Mouse (Mus musculus): ENCODE measurements around the gene Galp.

Galp gene

GRCm38 (mm10) chr7:6196790-6197189 lies at the start of gene Galp:
Galp (plus strand) TSS chr7:6197090.
- DNase-seq, result no peak

DNA sequence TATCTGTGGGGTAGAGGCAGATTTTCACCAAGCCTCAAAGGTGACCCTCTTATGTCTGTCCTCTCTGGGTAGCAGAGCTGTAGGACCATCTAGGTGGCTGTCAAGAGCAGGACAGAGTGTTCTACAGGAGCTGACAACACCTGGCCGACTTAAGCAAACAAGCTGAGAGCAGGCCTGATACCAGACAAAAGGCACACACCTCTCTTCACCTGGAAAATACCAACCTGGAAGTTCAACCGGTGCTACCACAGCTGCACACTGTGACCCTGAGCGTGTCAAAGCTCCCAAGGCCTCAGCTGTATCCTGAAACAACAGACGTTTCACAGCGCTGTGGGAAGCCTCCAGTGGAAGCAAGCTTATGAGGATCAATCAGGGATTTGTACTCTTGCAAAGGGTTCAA lies 49.2 kb upstream of the Galp start:
- DNase-seq, result no peak

DNA sequence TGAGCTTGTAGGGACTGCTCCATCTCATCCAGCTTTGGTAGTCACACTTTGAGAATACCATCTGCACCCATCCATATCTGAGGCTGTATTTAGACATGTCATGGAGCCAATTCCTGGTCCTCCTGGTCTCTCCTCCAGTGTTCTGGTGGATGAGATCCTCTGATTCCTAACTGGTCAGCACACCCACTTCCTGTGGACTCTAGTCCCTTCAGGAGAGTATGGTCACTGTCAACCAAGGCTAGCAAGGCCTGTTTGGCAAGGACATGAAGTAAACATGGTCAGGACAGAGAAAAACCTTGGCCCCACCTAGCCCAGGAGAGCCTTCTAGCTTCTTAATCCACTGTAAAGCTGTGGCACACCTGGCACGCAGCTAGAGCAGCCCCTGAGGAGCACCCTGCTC lies 45.6 kb upstream of the Galp start:
- DNase-seq, result no peak

- no peak for DNase-seq
Measured at GRCm38 (mm10) chr7:6152036-6152435, 44.9 kb upstream of the Galp start.

GRCm38 (mm10) chr7:6153131-6153530 lies 43.8 kb upstream of the Galp start:
- no peak for DNase-seq

DNA sequence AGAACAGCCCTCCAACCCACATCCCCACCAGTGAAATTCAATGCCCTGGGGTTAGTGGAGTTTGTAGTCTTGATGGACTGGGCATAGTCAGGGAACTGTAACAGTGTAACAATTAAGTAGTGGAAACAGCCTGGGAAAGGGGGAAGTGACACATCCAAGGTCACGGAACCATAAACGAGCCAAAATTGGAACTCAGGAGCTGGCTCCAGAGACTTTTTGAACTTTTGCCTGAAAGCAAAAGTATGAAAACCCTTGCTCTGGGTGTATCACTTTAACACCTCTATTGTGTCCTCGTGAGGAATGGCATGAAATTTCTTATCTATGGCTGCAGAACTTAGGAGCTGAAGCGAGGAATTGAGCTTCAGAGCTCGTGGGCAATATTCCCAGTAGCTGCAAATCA lies 42.7 kb upstream of the Galp start:
- no peak for DNase-seq

DNA sequence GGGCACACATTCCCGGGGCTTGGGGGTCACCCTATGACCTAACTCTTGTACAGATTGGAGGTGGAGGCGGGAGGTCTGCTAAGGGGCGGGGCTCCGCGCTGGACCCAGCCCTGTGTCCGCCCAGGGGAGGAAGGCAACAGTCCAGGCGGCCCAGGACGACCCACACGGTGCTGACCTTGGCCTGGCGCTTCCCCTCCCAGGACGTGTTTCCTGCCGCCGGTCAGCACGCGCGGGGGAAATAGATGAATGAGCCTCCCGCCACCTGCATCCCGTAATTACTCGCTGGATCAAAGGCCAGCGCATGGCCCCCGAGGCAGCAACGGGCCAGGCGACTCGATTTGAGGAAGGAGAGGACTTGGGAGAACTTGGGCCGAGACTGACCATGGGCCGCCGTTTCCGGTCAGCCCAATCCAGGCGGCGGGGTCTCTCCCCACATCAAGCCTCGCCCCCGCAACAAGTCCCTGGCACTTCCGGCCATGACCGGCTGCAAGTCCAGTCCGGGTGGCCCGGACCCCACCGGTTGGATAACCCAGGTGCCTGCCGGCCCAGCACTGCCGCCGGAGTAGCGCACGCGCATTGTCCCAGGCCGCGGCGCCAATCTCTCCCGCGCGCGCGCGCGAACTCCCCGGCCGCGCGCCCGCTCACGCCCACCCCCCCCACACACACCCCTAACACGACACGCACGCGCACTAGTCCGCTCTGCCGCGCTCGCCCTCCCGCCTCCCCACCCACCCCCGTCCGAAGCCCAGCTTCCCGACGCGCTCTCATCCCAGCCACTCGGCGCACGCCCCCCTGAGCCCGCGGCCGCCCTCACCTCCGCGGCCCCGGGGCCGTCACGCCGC lies 41.6 kb upstream of the Galp start:
- DNase-seq, result peak; percentile 92 to 94

- peak; percentile 96 to 98 for DNase-seq
Measured at GRCm38 (mm10) chr7:6155901-6156411, 40.9 kb upstream of the Galp start, which contains the start of gene Zfp787. Zfp787 (minus strand) TSS chr7:6155997.

DNA sequence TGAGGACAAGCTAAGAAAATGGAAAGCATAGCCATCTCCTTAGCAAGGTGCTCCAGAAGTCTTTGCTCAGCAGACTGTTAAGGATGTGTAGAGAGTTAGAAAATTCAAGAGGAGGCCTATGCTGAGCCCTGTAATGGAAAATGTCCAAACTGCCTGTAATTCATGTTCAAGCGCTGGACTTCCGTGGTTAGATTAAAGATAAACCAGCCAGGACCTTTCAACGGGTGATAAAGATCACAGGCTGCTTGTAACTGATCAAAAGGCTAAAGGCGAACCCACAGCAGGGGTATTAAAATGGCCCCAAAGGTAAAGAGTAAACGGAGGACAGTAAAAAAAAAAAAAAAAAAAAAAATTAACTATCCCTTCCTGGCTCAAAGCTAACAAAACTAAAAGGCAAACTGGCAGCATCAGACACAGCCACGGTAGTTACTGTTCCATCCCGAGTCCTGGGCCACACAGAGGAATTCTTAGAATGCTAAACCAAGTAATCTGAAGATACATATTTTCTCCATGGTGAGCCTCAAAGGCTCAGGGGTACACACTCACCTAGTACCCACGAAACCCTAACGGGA lies 39.9 kb upstream of the Galp start:
- peak; percentile 60 to 87 for DNase-seq

DNA sequence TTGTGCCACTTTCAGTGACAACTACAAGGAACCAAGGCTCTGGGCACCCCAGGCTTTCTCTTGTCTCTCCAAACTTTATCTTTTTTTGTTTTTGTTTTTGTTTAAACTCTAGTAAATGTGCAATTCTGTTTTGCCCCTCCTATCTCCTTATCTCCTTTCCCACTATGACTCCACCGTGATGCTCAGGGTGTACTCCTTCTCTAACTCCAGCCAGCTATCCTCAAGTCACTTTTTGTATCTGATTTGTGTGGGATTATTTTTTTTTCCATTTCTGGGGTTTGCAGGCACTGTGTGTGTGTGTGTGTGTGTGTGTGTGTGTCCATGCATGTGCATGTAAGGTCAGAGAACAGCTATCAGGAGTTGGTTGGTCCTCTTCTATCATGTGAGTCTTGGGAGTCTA lies 39.4 kb upstream of the Galp start:
- no peak for DNase-seq

GRCm38 (mm10) chr7:6159604-6160003 lies 37.3 kb upstream of the Galp start:
- no peak for DNase-seq

GRCm38 (mm10) chr7:6161541-6161940 lies 35.3 kb upstream of the Galp start:
- no peak for DNase-seq

DNA sequence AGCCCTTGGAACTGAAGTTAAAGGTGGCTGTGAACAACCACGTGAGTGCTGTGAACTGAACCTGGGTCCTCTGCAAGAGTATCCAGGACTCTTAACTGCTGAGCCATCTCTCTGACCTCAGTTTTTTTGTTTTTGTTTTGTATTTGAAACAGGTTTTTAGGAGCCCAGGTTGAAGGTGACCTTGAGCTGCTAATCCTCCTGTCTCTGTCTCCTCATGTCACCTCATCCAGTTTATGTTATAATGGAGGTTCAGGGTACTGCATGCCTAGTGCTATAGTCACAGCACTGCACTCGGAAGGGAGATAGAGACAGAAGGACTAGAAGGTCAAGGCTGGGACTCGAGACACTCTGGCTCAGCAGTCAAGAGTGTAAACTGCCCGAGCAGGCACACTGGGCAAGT lies 34.7 kb upstream of the Galp start:
- DNase-seq, result no peak

GRCm38 (mm10) chr7:6164671-6165070 lies 32.2 kb upstream of the Galp start:
- DNase-seq, result no peak

DNA sequence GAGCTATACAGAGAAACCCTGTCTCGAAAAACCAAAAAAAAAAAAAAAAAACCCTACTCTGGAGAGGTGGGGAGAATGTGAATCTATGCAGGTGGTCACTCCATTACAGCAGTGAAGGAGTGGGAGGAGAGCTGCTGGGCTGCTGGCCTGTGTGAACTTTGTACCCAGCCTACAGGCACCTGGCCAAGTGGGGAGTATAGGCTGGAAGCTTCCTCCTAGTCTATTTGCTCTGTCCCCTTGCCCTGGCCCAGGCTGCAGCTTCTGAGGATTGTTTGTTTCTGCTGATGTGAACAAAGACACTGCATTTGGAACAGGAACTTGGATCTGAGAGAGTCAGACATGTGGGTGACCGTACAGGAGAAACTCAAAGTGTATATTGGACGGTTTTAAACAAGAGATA lies 27.5 kb upstream of the Galp start:
- DNase-seq, result peak; percentile 92 to 93

DNA sequence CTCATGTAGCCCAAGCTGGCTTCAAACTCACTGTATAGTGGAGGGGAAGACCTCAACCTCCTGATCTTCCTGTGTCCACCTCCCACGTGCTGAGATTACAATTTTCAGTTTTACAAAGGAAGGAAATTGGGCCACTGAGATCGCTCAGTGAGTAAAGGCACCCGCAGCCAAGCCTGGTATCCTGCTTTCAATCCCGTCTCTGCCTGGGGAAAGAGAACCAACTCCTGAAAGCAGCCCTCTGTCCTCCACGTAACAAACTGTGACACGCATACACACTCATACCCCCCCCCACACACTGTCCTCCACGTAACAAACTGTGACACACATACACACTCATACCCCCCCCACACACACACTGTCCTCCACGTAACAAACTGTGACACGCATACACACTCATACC lies 26.5 kb upstream of the Galp start:
- no peak for DNase-seq

- no peak for DNase-seq
Measured at GRCm38 (mm10) chr7:6170871-6171270, 26.0 kb upstream of the Galp start.

- peak; percentile 84 to 85 for DNase-seq
Measured at GRCm38 (mm10) chr7:6171444-6172005, 25.4 kb upstream of the Galp start.

DNA sequence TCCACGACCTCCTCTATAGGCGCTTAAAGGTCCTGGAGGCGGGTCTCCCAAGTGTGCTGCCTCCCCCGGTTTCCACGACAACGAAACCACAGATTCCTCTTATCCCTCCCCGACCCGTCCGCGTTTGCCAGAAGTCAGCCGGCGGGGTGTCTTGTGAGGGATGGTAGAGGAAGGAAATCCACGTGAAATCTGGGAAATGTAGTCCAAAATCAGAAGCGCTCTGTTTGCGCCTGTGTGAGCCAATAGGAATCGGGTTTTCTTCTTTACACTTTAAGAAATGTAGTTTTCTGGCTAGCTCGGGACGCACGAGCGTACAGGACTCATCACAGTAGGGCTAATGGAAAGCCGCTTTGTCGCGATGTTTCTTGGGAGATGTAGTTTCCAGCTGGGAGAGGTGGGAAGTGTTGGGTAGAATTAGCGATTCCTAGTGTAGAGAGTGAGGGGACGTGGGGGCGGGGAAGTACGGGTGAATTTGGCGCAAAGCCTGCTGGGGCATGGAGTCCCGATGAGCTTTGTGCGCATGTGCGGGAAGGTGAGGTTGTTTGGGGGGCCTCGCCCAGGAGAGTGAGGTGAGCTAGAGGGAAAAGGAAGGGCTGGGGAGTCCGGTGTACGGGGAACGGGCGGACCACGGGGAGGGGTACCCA lies 24.8 kb upstream of the Galp start, which contains the start of gene Zfp444:
Gene Zfp444 (plus strand): TSS at position 221 of the 644 bp plus-strand sequence.
- DNase-seq, result peak; percentile 99

DNA sequence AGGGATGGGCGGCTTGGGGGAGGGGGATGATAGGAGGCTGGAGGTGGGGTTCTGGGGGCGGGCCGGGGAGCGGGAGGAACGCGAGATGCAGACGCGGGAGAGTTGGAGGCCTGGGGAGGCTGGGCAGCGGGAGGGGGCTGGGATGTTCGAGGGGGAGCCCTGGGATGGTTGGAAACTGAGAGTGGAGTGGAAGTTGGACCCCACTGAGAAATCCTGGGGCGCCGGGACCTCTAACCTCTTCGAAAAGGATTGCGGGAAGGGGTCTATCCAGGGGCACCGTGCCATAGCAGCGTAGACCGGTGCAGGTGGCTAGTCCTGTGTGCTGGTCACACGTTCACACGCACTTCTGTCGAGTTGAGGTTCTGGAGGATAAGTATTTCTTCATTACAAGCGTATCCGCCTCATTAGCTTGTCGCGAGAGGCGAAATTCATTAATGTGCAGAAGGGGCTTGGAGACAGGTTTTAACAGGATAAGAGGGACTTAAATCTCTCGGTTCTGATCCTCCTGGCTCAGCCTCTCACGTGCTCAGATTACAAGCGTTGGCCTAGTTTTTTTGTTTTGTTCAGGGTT lies 24.1 kb upstream of the Galp start:
- no peak for DNase-seq

- DNase-seq, result peak; percentile 64 to 72
Measured at GRCm38 (mm10) chr7:6173872-6174271, 23.0 kb upstream of the Galp start.

GRCm38 (mm10) chr7:6174365-6174987 lies 22.4 kb upstream of the Galp start:
- peak in 1 of 2 experiments; percentile 59 for DNase-seq

Data from kidney, postnatal 36 days (tissue).